Mouse (Mus musculus) neural tube, embryonic 15.5 days (tissue): ENCODE data around the gene Hspe1. TPM values are rescaled to one million over a fixed set of nuclear protein-coding genes. Genes with fewer than 3 reads are reported as not detected.
A peak's percentile ranks its signal among the peaks of the same experiment; 100 is the strongest.

ENCODE experiments used
- ATAC-seq: fragments of 200-750 bp; cut with Nextera tagmentation; 2 replicates; pipeline ENCODE4 v1.8.0; 2017; ENCODE audit warnings: mild to moderate bottlenecking, moderate TSS enrichment, moderate library complexity; ENCODE audit not compliant: low FRiP score
- H3K27ac ChIP-seq: fragments of 300-500 bp; sonication (generic); replicated peaks from 2 replicates; pipeline ENCODE4 v1.5.1; 2015; ENCODE audit warnings: mild to moderate bottlenecking, inconsistent platforms
- H3K27me3 ChIP-seq: fragments of 300-500 bp; sonication (generic); replicated peaks from 2 replicates; pipeline ENCODE4 v1.6.1; 2015; ENCODE audit warnings: inconsistent platforms
- H3K36me3 ChIP-seq: fragments of 300-500 bp; sonication (generic); 2 replicates; pipeline ENCODE4 v1.6.1; 2015; ENCODE audit warnings: inconsistent platforms
- H3K4me1 ChIP-seq: fragments of 300-500 bp; sonication (generic); 2 replicates; pipeline ENCODE4 v1.6.1; 2015; ENCODE audit warnings: inconsistent platforms
- H3K4me2 ChIP-seq: fragments of 300-500 bp; sonication (generic); 2 replicates; pipeline ENCODE4 v1.6.1; 2015; ENCODE audit warnings: inconsistent platforms, mild to moderate bottlenecking, moderate library complexity
- H3K4me3 ChIP-seq: fragments of 300-500 bp; sonication (generic); replicated peaks from 2 replicates; pipeline ENCODE4 v1.5.1; 2015; ENCODE audit warnings: mild to moderate bottlenecking, inconsistent platforms
- H3K9ac ChIP-seq: fragments of 300-500 bp; sonication (generic); replicated peaks from 2 replicates; pipeline ENCODE4 v1.6.1; 2015; ENCODE audit warnings: mild to moderate bottlenecking, inconsistent platforms
- H3K9me3 ChIP-seq: fragments of 300-500 bp; sonication (generic); replicated peaks from 2 replicates; pipeline ENCODE4 v1.6.1; 2016; ENCODE audit warnings: inconsistent platforms
- WGBS: fragments of 180-500 bp; shearing (Covaris S2); methylation state at CpG from one replicate; pipeline ENCODE4 v1.1.7; 2015; ENCODE audit warnings: mixed read lengths; 5-methylcytosine and 5-hydroxymethylcytosine counted together
- polyA plus RNA-seq: library from polyadenylated mRNA; unstranded; fragments of >200 nt; fragmentation: Nextera tagmentation; extraction: Ambion mirVana; gene quantifications from 2 replicates; pipeline ENCODE4 v1.2.1, GENCODE M21; 2015

The Hspe1 gene
- 253 and 287 TPM in 2 replicates for polyA plus RNA-seq

GRCm38 (mm10) chr1:55087932-55088610 is at the start of gene Hspe1, which contains the start of gene Hspd1:
TSS of gene Hspe1 (plus strand) at chr1:55088132.
TSS of gene Hspd1 (minus strand) at chr1:55088243.
- Histone ChIP-seq H3K9me3 (no peaks in the 10 kb centered on the region), H3K36me3 (peaks cover 32% of the 10 kb centered on the region), H3K4me2 (peak within 1 kb of the TSS; percentile 77), H3K27me3 (no peaks in the 10 kb centered on the region), H3K4me1 (peaks cover 44% of the 10 kb centered on the region), H3K4me3 (peak within 1 kb of the TSS; percentile 75), H3K27ac (peak within 1 kb of the TSS; percentile 89), H3K9ac (peak within 1 kb of the TSS; percentile 87)
- 0% methylated on average over 68 of the region's 76 CpGs for whole genome bisulfite sequencing
- ATAC-seq: peak; percentile 97

GRCm38 (mm10) chr1:55039944-55040343 is 48.0 kb upstream of the Hspe1 start:
- Histone ChIP-seq H3K4me2 (no peak overlapping the region), H3K36me3 (no peaks in the 10 kb centered on the region), H3K4me3 (no peak overlapping the region), H3K9me3 (0 out of 2 replicates have a peak, but pooled peaks cover 3% of the 10 kb centered on the region), H3K4me1 (no peaks in the 10 kb centered on the region), H3K27ac (no peak overlapping the region), H3K9ac (no peak overlapping the region), H3K27me3 (no peaks in the 10 kb centered on the region)
- 97% methylated on average over 1 of the region's 1 CpGs for WGBS
- no peak for ATAC-seq

DNA sequence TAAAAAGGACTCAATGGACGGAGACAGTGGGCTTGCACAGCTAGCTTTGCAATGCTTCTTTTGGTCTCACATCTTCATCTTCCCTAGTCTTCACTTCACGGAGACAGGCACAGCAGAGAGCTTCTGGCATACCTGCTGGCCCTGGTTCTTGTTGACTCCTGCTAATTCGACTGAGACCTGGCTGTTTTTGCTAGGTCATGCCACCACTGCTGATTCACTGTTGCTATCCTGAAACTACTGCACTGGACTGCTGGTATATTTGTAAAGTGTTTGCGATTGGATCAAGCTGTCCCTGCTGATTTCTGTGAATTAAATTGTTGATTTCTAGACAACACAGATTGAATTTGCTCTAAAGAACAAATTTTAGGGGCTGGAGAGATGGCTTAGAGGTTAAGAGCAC is 46.2 kb upstream of the Hspe1 start:
- 92% methylated on average over 4 of the region's 4 CpGs for WGBS
- H3K27ac ChIP-seq: no peak overlapping the region
- H3K4me1 ChIP-seq: no peaks in the 10 kb centered on the region
- H3K4me3 ChIP-seq: no peak overlapping the region
- H3K27me3 ChIP-seq: no peaks in the 10 kb centered on the region
- no peak for ATAC-seq
- no peak overlapping the region for H3K9ac ChIP-seq
- no peak overlapping the region for H3K4me2 ChIP-seq
- H3K9me3 ChIP-seq: 0 out of 2 replicates have a peak, but pooled peaks cover 3% of the 10 kb centered on the region
- H3K36me3 ChIP-seq: no peaks in the 10 kb centered on the region

DNA sequence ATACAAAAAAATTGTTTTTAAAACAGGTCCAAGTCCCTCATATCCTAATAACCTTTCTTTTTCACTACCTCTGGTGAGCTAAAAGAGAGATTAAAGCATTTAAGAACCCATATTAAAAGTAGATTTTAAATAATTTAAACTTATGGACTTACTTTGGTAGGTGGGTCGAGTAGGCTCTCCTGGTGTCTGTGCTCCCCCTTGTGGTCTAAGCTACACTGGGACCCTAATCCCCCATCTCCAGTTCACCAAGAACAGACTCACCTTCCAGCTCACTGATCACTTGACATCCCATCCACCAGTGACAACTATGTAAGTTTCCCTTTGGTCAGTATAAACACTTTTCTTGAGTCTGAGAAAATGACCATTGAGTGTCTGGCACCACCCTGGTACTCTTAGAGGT is 45.7 kb upstream of the Hspe1 start:
- H3K4me3 ChIP-seq: no peak overlapping the region
- H3K27me3 ChIP-seq: no peaks in the 10 kb centered on the region
- H3K4me2 ChIP-seq: no peak overlapping the region
- H3K27ac ChIP-seq: no peak overlapping the region
- 54% methylated on average over 1 of the region's 1 CpGs for WGBS
- no peaks in the 10 kb centered on the region for H3K4me1 ChIP-seq
- ATAC-seq: no peak
- H3K36me3 ChIP-seq: no peaks in the 10 kb centered on the region
- H3K9ac ChIP-seq: no peak overlapping the region
- H3K9me3 ChIP-seq: 0 out of 2 replicates have a peak, but pooled peaks cover 3% of the 10 kb centered on the region

DNA sequence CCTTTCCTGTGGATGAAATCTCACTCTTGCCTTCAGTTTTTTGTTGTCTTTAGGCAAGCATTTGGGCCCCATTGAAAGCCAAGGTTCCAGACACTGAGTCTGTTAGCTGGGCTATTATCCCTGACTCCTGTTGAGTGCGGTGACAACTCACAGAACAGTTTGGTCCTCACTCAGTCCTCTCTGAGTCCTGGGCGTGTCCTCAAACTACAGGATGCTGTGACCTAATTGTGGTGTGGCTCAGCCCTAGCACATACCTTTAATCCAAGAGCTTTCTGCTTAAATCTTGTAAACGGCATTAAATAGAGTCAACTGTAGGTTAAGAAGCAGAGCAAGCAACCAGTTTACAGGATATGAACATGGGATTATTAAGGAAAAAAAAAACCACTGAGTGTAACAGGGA is 44.8 kb upstream of the Hspe1 start:
- Histone ChIP-seq H3K27ac (no peak overlapping the region), H3K4me3 (no peak overlapping the region), H3K9me3 (0 out of 2 replicates have a peak, but pooled peaks cover 3% of the 10 kb centered on the region), H3K4me2 (no peak overlapping the region), H3K27me3 (no peaks in the 10 kb centered on the region), H3K36me3 (no peaks in the 10 kb centered on the region), H3K9ac (no peak overlapping the region), H3K4me1 (no peaks in the 10 kb centered on the region)
- WGBS: 89% methylated on average over 3 of the region's 3 CpGs
- ATAC-seq: no peak

DNA sequence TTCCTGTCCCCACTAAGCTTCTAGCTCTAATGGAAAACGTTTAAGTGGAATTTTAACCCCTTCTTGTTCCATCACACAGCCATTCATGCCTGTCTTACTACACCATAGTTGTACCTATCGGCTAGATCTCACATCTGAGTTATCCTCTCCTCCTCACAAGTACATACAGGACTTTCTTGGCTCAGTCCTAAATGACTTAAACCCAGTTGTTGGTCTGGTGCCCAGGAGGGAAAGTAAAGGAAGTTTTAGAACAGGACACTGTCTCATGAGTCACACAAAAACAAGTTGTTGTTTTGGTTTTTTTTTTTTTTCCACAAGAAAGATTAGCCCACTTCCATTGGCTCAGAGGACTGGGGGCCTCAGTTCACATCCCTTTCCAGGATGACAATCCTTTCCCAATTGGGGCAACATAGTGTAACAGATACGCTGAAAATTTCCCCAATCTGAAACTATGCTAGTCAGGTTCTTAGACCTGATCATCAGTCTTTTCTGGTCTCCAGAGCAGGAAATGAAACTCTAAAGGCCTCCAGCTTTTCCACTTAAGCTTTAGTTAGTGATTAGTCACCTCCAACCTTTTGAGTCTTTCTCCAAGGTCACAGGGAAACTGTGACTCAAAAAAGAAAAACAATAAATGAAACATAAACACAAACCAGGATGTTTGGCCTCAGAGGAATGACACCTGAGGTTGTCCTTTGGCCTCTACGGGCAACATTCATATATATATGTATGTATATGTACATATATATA is 38.9 kb upstream of the Hspe1 start:
- no peak for ATAC-seq
- H3K9me3 ChIP-seq: no peaks in the 10 kb centered on the region
- 67% methylated on average over 4 of the region's 4 CpGs for WGBS
- H3K36me3 ChIP-seq: no peaks in the 10 kb centered on the region
- no peak overlapping the region for H3K4me3 ChIP-seq
- no peaks in the 10 kb centered on the region for H3K27me3 ChIP-seq
- no peak overlapping the region for H3K9ac ChIP-seq
- peaks cover 12% of the 10 kb centered on the region for H3K4me1 ChIP-seq
- H3K27ac ChIP-seq: no peak overlapping the region
- H3K4me2 ChIP-seq: no peak overlapping the region

- H3K36me3 ChIP-seq: no peaks in the 10 kb centered on the region
- H3K27ac ChIP-seq: no peak overlapping the region
- peak overlapping the region; percentile 80 for H3K4me2 ChIP-seq
- no peaks in the 10 kb centered on the region for H3K27me3 ChIP-seq
- WGBS: 73% methylated on average over 3 of the region's 3 CpGs
- peaks cover 14% of the 10 kb centered on the region for H3K4me1 ChIP-seq
- H3K9me3 ChIP-seq: no peaks in the 10 kb centered on the region
- 0 out of 2 replicates have a peak overlapping the region, but pooled peaks have one; percentile 86 for H3K4me3 ChIP-seq
- ATAC-seq: no peak
- H3K9ac ChIP-seq: peak overlapping the region; percentile 58; the same call in 1 of the 2 replicates
Measured at GRCm38 (mm10) chr1:55051671-55052070, 36.3 kb upstream of the Hspe1 start.

GRCm38 (mm10) chr1:55052355-55052953 is 35.5 kb upstream of the Hspe1 start, which contains the start of gene Coq10b:
TSS of gene Coq10b (plus strand) at chr1:55052770.
- Histone ChIP-seq H3K4me3 (peak within 1 kb of the TSS; percentile 86), H3K36me3 (no peaks in the 10 kb centered on the region), H3K4me1 (peaks cover 14% of the 10 kb centered on the region), H3K27ac (peak within 1 kb of the TSS; percentile 87), H3K9me3 (no peaks in the 10 kb centered on the region), H3K9ac (peak within 1 kb of the TSS; percentile 70), H3K4me2 (peak within 1 kb of the TSS; percentile 80), H3K27me3 (no peaks in the 10 kb centered on the region)
- under 1% methylated on average over 46 of the region's 46 CpGs for WGBS
- ATAC-seq: peak; percentile 100

DNA sequence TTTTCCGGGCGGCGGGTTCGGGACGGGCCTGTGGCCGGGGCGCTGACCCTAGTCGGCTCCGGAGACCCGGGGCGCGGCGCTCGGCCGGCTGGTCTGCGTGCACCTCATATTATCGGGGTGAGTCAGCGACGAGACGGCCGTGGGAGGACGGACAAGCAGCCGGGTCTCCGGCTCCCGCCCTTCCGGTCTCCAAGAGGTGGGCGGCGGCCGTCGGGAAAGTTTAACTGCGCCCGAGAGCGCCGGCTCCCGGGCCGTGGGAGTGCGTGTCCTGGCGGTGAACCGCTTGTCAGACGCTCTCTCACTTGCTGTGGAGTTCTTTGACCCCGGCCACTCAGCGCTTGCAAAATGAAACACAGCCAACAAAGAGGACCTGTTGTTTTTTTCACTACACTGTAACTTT is 34.9 kb upstream of the Hspe1 start:
- H3K36me3 ChIP-seq: no peaks in the 10 kb centered on the region
- H3K4me2 ChIP-seq: peak overlapping the region; percentile 80
- WGBS: under 1% methylated on average over 39 of the region's 42 CpGs
- peak; percentile 56; the same call in 1 of the 2 replicates for ATAC-seq
- H3K27me3 ChIP-seq: no peaks in the 10 kb centered on the region
- peak overlapping the region; percentile 86 for H3K27ac ChIP-seq
- H3K9me3 ChIP-seq: no peaks in the 10 kb centered on the region
- H3K4me3 ChIP-seq: peak overlapping the region; percentile 86
- H3K9ac ChIP-seq: peak overlapping the region; percentile 70
- peaks cover 14% of the 10 kb centered on the region for H3K4me1 ChIP-seq

- H3K36me3 ChIP-seq: no peaks in the 10 kb centered on the region
- no peak overlapping the region for H3K27ac ChIP-seq
- peaks cover 14% of the 10 kb centered on the region for H3K4me1 ChIP-seq
- WGBS: 80% methylated on average over 4 of the region's 4 CpGs
- peak overlapping the region; percentile 86 for H3K4me3 ChIP-seq
- peak overlapping the region; percentile 80 for H3K4me2 ChIP-seq
- H3K27me3 ChIP-seq: no peaks in the 10 kb centered on the region
- H3K9me3 ChIP-seq: no peaks in the 10 kb centered on the region
- H3K9ac ChIP-seq: 0 out of 2 replicates have a peak overlapping the region, but pooled peaks have one; percentile 70
- ATAC-seq: no peak
Measured at GRCm38 (mm10) chr1:55053596-55053995, 34.3 kb upstream of the Hspe1 start.

DNA sequence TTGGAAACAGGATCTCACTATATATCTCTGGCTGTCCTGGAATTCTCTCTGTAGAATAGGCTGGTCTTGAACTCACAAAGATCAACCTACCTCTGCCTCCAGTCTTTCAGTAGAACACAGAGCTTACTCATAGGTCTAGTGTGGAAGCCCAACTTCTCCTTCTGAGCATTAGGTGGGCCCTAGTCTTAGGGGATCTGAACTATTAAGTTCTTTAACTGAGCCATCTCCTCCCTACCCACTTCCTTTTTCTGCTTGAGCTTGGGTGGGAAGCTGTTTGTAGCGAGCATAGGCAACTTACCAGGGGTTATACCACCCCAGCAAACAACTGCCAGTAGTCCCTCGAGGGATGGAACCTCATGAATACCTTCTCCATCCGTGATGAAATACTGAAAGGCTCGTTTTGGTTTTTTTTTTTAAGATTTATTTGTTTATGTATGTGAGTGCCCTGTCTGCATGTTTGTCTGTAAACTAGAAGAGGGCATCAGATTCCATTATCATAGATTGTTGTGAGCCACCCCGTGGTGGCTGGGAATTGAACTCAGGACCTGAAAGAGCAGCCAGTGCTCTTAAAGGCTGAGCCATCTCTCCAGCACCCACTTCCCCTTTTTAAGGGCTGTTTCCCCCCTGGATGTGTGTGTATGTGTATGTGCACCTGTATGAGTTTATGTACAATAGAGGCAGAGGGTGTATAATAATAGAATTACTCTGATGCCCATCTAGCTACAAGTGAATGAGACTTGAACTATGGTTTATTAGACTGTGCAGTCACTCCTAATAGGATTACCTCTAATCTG is 32.4 kb upstream of the Hspe1 start:
- WGBS: 92% methylated on average over 5 of the region's 5 CpGs
- H3K36me3 ChIP-seq: no peaks in the 10 kb centered on the region
- no peaks in the 10 kb centered on the region for H3K27me3 ChIP-seq
- no peaks in the 10 kb centered on the region for H3K9me3 ChIP-seq
- no peak overlapping the region for H3K4me2 ChIP-seq
- H3K4me3 ChIP-seq: no peak overlapping the region
- no peak for ATAC-seq
- H3K4me1 ChIP-seq: peaks cover 14% of the 10 kb centered on the region
- no peak overlapping the region for H3K9ac ChIP-seq
- no peak overlapping the region for H3K27ac ChIP-seq
